8 mouse cellular contexts compared by ENCODE assay signal in the genomic region with DNA sequence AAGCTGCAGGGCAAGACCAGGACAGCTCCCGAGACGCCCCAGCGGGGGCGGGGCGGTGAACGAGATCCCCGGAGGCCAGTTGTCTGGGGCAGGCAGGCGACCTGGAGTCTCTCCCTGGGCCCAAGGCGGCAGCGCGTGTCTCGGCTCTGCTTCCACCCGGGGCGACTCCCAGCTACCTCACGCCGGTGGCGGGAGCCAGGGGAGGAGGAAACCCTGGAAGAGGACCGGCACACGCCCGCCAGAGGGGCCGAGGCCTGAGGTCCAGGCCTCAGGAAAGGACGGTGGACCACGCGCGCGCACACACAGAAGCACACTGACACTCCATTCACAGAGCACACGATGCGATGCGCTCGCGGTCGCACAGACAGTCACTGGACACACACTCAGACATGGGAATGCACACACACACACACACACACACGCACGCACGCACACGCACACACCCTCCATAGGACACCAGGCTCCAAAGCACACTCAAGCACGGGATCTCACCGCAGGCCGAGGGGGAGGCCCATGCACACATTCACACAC. TPM values are rescaled to one million over a fixed set of nuclear protein-coding genes. Genes with fewer than 3 reads are reported as not detected.
DNase-seq lines count a peak whose midpoint lies in the region; ATAC-seq and TF ChIP-seq lines count a peak whose summit lies in the region.

No protein-coding gene starts in this region.

- H3K9me3 ChIP-seq in intestine, postnatal 0 days (ENCODE audit: control insufficient read depth), result no peaks in the 10 kb centered on the region

- no peaks in the 10 kb centered on the region; the same call in 1 of the 2 replicates for H3K4me1 ChIP-seq in intestine, postnatal 0 days (replicated peaks; ENCODE audit: control insufficient read depth, insufficient read depth, low read length)
- peaks cover 6% of the 10 kb centered on the region for H3K4me1 ChIP-seq in lung, adult 2 months (ENCODE audit: control insufficient read depth, insufficient read depth, low read length)

- no peaks in the 10 kb centered on the region for H3K36me3 ChIP-seq in intestine, postnatal 0 days (ENCODE audit: control insufficient read depth, insufficient read depth)

- no peak overlapping the region for H3K27ac ChIP-seq in intestine, postnatal 0 days (ENCODE audit: low read depth, low read length)

- TF ChIP-seq CTCF in intestine, postnatal 0 days (IDR thresholded peaks at IDR 0.05; ENCODE audit: low read depth), result no peak
- TF ChIP-seq CTCF in lung, adult 2 months (IDR thresholded peaks at IDR 0.05; ENCODE audit: insufficient read depth, low read length), result no peak

- H3K9ac ChIP-seq in intestine, postnatal 0 days (ENCODE audit: low read depth, low read length), result peak overlapping the region; percentile 51; the same call in 1 of the 2 replicates

- H3K4me2 ChIP-seq in intestine, postnatal 0 days (replicated peaks; ENCODE audit: low read depth), result peak overlapping the region; percentile 98

- ATAC-seq in intestine, postnatal 0 days, result peak; percentile 16; the same call in 1 of the 2 replicates

- peak overlapping the region; percentile 67 for H3K4me3 ChIP-seq in intestine, postnatal 0 days (ENCODE audit: low read depth, low read length)
- peak overlapping the region; percentile 78 for H3K4me3 ChIP-seq in lung, adult 2 months (replicated peaks; ENCODE audit: extremely low read depth, low read depth, low read length)

- no peak; the same call in 1 of the 2 replicates for TF ChIP-seq POLR2A in lung, adult 2 months (IDR thresholded peaks at IDR 0.05; ENCODE audit: borderline replicate concordance, extremely low read depth, low read depth, low read length)

- 2% methylated on average over 38 of the region's 39 CpGs for WGBS in intestine, postnatal 0 days
- WGBS in lung, adult 2 months, result 1% methylated on average over 39 of the region's 39 CpGs

- H3K27me3 ChIP-seq in intestine, postnatal 0 days (replicated peaks; ENCODE audit: control insufficient read depth, insufficient read depth, low read length), result peaks cover 26% of the 10 kb centered on the region

- peak; percentile 52 for DNase-seq in cerebellum, adult 11-12 months
- no peak for DNase-seq in cerebellum, postnatal 4 days (ENCODE audit: low spot score in 2 of 2)
- peak; percentile 41 for DNase-seq in cerebellum, adult 8-10 months
- peak; percentile 38 to 46 for DNase-seq in gastrocnemius, postnatal 4 days (ENCODE audit: low spot score in 2 of 2)
- DNase-seq in lung, adult 2 months, result peak; percentile 55
- peak; percentile 68 for DNase-seq in retina, postnatal 1 day
- no peak for DNase-seq in frontal cortex, postnatal 25 days (ENCODE audit: low spot score in 2 of 2)

RNA-seq across cellular contexts. Expression of a gene that starts 1.7 kb away (rescaled TPM):
- total RNA-seq in gastrocnemius, postnatal 4 days (2021), result 1 to 10 TPM; 1.3 to 1.4 TPM
- 2.3 TPM in 2 replicates for polyA plus RNA-seq in intestine, postnatal 0 days (2015; fragmentation: Nextera tagmentation; extraction: Ambion mirVana)
- polyA plus RNA-seq in lung, adult 2 months (2012; rRNA removed), result 32.4 and 44.6 TPM in 2 replicates

RNA-seq across cellular contexts. Expression of a gene that starts 6.9 kb away (rescaled TPM):
- total RNA-seq in gastrocnemius, postnatal 4 days (2021), result 10 to 100 TPM; 21.0 to 21.1 TPM
- 27.3 and 27.6 TPM in 2 replicates for polyA plus RNA-seq in intestine, postnatal 0 days (2015; fragmentation: Nextera tagmentation; extraction: Ambion mirVana)
- polyA plus RNA-seq in lung, adult 2 months (2012; rRNA removed), result 13.4 and 22.7 TPM in 2 replicates

RNA-seq across cellular contexts. Expression of a gene that starts 37.0 kb away (rescaled TPM):
- 10 to 100 TPM; 64.3 to 69.4 TPM for total RNA-seq in gastrocnemius, postnatal 4 days (2021)
- 36.2 and 38.3 TPM in 2 replicates for polyA plus RNA-seq in intestine, postnatal 0 days (2015; fragmentation: Nextera tagmentation; extraction: Ambion mirVana)
- polyA plus RNA-seq in lung, adult 2 months (2012; rRNA removed), result 38.0 and 49.9 TPM in 2 replicates

Comparison
In these comparisons a context has a peak if more than half of its experiments do, and no peak if none do; other contexts are left out.
1. DNase-seq: peak in cerebellum, adult 11-12 months (single experiment), cerebellum, adult 8-10 months (single experiment), gastrocnemius, postnatal 4 days (2 of 2), lung, adult 2 months (single experiment) and retina, postnatal 1 day (single experiment); none in cerebellum, postnatal 4 days (0 of 2) and frontal cortex, postnatal 25 days (0 of 2).
2. RNA of a gene that starts 1.7 kb away (polyA plus RNA-seq): 32.4 to 44.6 TPM in lung, adult 2 months; 2.3 TPM in intestine, postnatal 0 days; every median in the first group is over 10 times any median in the second.